Mouse (Mus musculus) right cerebral cortex, adult 2 months (tissue): ENCODE data around the gene Bmp6.
A peak's percentile ranks its signal among the peaks of the same experiment; 100 is the strongest.

ENCODE experiments used
- DNase-seq, 2 experiments: peaks; one replicate each; pipeline ENCODE4 v3.0.0; 2021 to 2022; ENCODE audit warnings: low spot score in 2 of 2

Bmp6 gene

GRCm38 (mm10) chr13:38429671-38430070 lies 84.8 kb downstream of the Bmp6 start:
- no peak for DNase-seq

- DNase-seq, result no peak
Measured at GRCm38 (mm10) chr13:38430075-38430474, 85.2 kb downstream of the Bmp6 start.

GRCm38 (mm10) chr13:38434831-38435230 lies 89.9 kb downstream of the Bmp6 start:
- DNase-seq, result no peak

GRCm38 (mm10) chr13:38437930-38438329 lies 93.0 kb downstream of the Bmp6 start:
- DNase-seq, result peak in 1 of 2 experiments; percentile 1

GRCm38 (mm10) chr13:38440240-38440639 lies 95.3 kb downstream of the Bmp6 start:
- no peak for DNase-seq

- DNase-seq, result no peak
Measured at GRCm38 (mm10) chr13:38448516-38449015, 103.7 kb downstream of the Bmp6 start.

GRCm38 (mm10) chr13:38450051-38450971 lies 105.4 kb downstream of the Bmp6 start:
- DNase-seq, result no peak

GRCm38 (mm10) chr13:38451446-38451845 lies 106.5 kb downstream of the Bmp6 start:
- no peak for DNase-seq

GRCm38 (mm10) chr13:38463410-38463809 lies 118.5 kb downstream of the Bmp6 start:
- no peak for DNase-seq

- DNase-seq, result peak in 1 of 2 experiments; percentile 27
Measured at GRCm38 (mm10) chr13:38470882-38471281, 126.0 kb downstream of the Bmp6 start.

- no peak for DNase-seq
Measured at GRCm38 (mm10) chr13:38472636-38473035, 127.7 kb downstream of the Bmp6 start.

- DNase-seq, result no peak
Measured at GRCm38 (mm10) chr13:38473497-38473896, 128.6 kb downstream of the Bmp6 start.

- no peak for DNase-seq
Measured at GRCm38 (mm10) chr13:38476936-38477335, 132.0 kb downstream of the Bmp6 start.

GRCm38 (mm10) chr13:38481021-38481420 lies 136.1 kb downstream of the Bmp6 start:
- no peak for DNase-seq

- no peak for DNase-seq
Measured at GRCm38 (mm10) chr13:38484701-38485100, 139.8 kb downstream of the Bmp6 start.

GRCm38 (mm10) chr13:38486767-38487166 lies 141.9 kb downstream of the Bmp6 start:
- DNase-seq, result no peak

- no peak for DNase-seq
Measured at GRCm38 (mm10) chr13:38496715-38497114, 151.8 kb downstream of the Bmp6 start.

- DNase-seq, result no peak
Measured at GRCm38 (mm10) chr13:38501314-38501713, 156.4 kb downstream of the Bmp6 start.

GRCm38 (mm10) chr13:38503137-38503849 lies 158.4 kb downstream of the Bmp6 start:
- DNase-seq, result no peak

GRCm38 (mm10) chr13:38506320-38506719 lies 161.4 kb downstream of the Bmp6 start:
- DNase-seq, result peak; percentile 52 to 55

- DNase-seq, result no peak
Measured at GRCm38 (mm10) chr13:38506936-38507335, 162.0 kb downstream of the Bmp6 start.

GRCm38 (mm10) chr13:38509681-38510341 lies 164.9 kb downstream of the Bmp6 start:
- DNase-seq, result no peak
